Mouse (Mus musculus) liver, postnatal 0 days (tissue): Measurements from ENCODE around the gene Atp8a2. TPM values are rescaled to one million over a fixed set of nuclear protein-coding genes. Genes with fewer than 3 reads are reported as not detected.

Experiments used
- ATAC-seq: fragments of 200-750 bp; cut with Nextera tagmentation; 2 replicates; pipeline ENCODE4 v1.8.0; 2017; ENCODE audit warnings: mild to moderate bottlenecking, moderate library complexity
- DNase-seq: peaks from one replicate; pipeline ENCODE4 v3.0.0-alpha.2; 2016
- H3K27ac ChIP-seq: fragments of 300-500 bp; sonication (generic); 2 replicates; pipeline ENCODE4 v1.5.1; 2014; ENCODE audit warnings: antibody characterized with exemption, moderate library complexity, mild to moderate bottlenecking, low read depth
- H3K27me3 ChIP-seq: fragments of 300-500 bp; sonication (generic); 2 replicates; pipeline ENCODE4 v1.6.1; 2014; ENCODE audit warnings: low read length, control low read depth, mixed read lengths; ENCODE audit not compliant: insufficient read depth
- H3K36me3 ChIP-seq: fragments of 300-500 bp; sonication (generic); replicated peaks from 2 replicates; pipeline ENCODE4 v1.6.1; 2014; ENCODE audit warnings: mild to moderate bottlenecking, control low read depth, low read length, moderate library complexity, mixed read lengths; ENCODE audit not compliant: insufficient read depth
- H3K4me1 ChIP-seq: fragments of 300-500 bp; sonication (generic); 2 replicates; pipeline ENCODE4 v1.6.1; 2014; ENCODE audit warnings: antibody characterized with exemption, mild to moderate bottlenecking, control low read depth; ENCODE audit not compliant: insufficient read depth
- H3K4me2 ChIP-seq: fragments of 300-500 bp; sonication (generic); 2 replicates; pipeline ENCODE4 v1.6.1; 2014; ENCODE audit warnings: low read depth, mild to moderate bottlenecking, low read length, moderate library complexity, mixed read lengths
- H3K4me3 ChIP-seq: fragments of 300-500 bp; sonication (generic); 2 replicates; pipeline ENCODE4 v1.5.1; 2014; ENCODE audit warnings: low read depth, low read length
- H3K9ac ChIP-seq: fragments of 300-500 bp; sonication (generic); replicated peaks from 2 replicates; pipeline ENCODE4 v1.6.1; 2014; ENCODE audit warnings: mild to moderate bottlenecking, moderate library complexity
- H3K9me3 ChIP-seq: fragments of 300-500 bp; sonication (generic); 2 replicates; pipeline ENCODE4 v1.6.1; 2016; ENCODE audit warnings: mild to moderate bottlenecking, control low read depth, low read length, mixed read lengths
- CTCF ChIP-seq: sonication (generic); IDR thresholded peaks from 2 replicates; pipeline ENCODE4 v1.5.1; 2016; ENCODE audit warnings: antibody characterized with exemption, low read depth
- EP300 ChIP-seq: IDR thresholded peaks from 2 replicates; pipeline ENCODE4 v1.6.1; 2016; ENCODE audit warnings: antibody characterized with exemption, low read depth, mild to moderate bottlenecking
- WGBS: fragments of 180-500 bp; shearing (Covaris S2); extraction: QIAGEN DNeasy Blood & Tissue Kit; methylation state at CpG from one replicate; pipeline ENCODE4 v1.1.7; 2014; ENCODE audit not compliant: insufficient replicate concordance; 5-methylcytosine and 5-hydroxymethylcytosine counted together
- polyA plus RNA-seq: library from polyadenylated mRNA; unstranded; fragments of >200 nt; fragmentation: Nextera tagmentation; extraction: Ambion mirVana; gene quantifications from 2 replicates; pipeline ENCODE4 v1.2.1, GENCODE M21; 2015

The Atp8a2 gene
- 5.6 and 7.5 TPM in 2 replicates for polyA plus RNA-seq

DNA sequence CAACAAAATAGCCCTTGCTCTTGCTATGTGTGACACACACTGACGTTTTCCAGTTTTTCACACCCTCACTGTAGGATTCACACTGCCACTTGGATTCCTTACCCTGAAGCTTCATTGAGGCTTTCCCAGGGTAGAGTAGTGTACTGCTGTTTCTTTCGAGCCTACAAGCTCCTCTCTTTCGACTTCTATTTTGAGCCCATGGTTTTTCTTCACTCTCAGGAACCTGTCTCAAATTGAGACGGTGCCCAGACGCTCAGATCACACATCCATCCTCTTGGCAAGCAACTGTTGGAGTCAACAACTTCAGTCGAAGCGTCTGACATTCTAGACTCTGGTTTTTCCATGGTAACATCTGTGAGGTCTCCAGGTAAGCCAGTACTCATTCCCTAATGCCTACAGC is at the start of gene Atp8a2:
Gene Atp8a2, minus strand, starts transcription at position 296 of the 400 bp plus-strand sequence.
- Histone ChIP-seq H3K27me3 (no peaks in the 10 kb centered on the region), H3K4me1 (no peaks in the 10 kb centered on the region), H3K4me3 (no peak within 1 kb of the TSS), H3K4me2 (no peak within 1 kb of the TSS), H3K9me3 (no peaks in the 10 kb centered on the region), H3K27ac (no peak within 1 kb of the TSS), H3K9ac (no peak within 1 kb of the TSS), H3K36me3 (no peaks in the 10 kb centered on the region)
- WGBS = 75% methylated on average over 7 of the region's 7 CpGs
- DNase-seq (no peak), ATAC-seq (no peak)
- TF ChIP-seq EP300 (no peak), CTCF (no peak)

DNA sequence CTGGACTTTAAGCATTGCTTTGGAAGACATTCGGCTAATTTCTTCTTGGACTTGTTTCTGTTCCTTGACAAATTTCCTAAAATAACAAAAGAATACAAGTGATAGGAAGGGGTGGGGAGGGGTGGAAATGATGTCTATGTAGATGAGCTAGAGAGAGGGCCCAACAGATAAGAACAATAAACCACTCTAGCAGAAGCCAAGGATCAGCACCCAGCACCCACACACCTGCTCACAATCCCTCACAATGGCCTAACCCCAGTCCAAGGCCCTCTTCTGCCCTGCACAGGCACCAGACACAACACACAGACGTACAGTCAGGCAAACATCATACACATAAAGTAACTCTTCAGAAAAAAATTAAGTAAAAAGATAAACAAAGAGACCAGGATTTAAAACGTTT is 41.6 kb upstream of the Atp8a2 start:
- ATAC-seq (no peak), DNase-seq (no peak)
- Histone ChIP-seq H3K4me3 (no peak overlapping the region), H3K27me3 (no peaks in the 10 kb centered on the region), H3K9ac (no peak overlapping the region), H3K36me3 (peaks cover 60% of the 10 kb centered on the region), H3K9me3 (no peaks in the 10 kb centered on the region), H3K4me1 (no peaks in the 10 kb centered on the region), H3K4me2 (no peak overlapping the region), H3K27ac (no peak overlapping the region)
- WGBS = 75% methylated on average over 3 of the region's 3 CpGs
- no peak for TF ChIP-seq EP300
- no peak for TF ChIP-seq CTCF

DNA sequence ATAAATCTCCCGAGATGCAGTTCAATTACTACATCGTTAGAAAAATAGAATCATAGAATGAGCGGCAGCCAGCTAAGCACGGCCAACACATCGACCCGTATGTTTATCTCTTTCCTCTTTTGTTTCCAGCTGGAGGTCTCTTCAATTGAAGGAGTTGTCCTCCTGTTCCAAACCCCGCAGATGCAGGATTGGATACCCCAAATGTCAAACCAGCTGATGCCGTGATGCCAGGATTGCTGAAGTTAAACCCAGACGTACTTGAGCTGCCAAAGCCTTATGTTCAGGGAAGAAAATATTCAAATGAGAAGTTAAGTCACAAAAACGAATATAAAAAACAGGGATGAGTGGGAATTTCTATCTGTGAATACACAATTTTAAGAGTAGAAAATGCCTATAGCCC is 22.9 kb upstream of the Atp8a2 start:
- no peak overlapping the region for H3K4me2 ChIP-seq
- WGBS = 83% methylated on average over 10 of the region's 10 CpGs
- TF ChIP-seq CTCF (no peak), EP300 (no peak)
- H3K36me3 ChIP-seq = peaks cover 22% of the 10 kb centered on the region
- no peak overlapping the region for H3K27ac ChIP-seq
- no peaks in the 10 kb centered on the region for H3K4me1 ChIP-seq
- no peaks in the 10 kb centered on the region for H3K27me3 ChIP-seq
- ATAC-seq (no peak), DNase-seq (no peak)
- H3K9ac ChIP-seq = no peak overlapping the region
- H3K4me3 ChIP-seq = no peak overlapping the region
- no peaks in the 10 kb centered on the region for H3K9me3 ChIP-seq

DNA sequence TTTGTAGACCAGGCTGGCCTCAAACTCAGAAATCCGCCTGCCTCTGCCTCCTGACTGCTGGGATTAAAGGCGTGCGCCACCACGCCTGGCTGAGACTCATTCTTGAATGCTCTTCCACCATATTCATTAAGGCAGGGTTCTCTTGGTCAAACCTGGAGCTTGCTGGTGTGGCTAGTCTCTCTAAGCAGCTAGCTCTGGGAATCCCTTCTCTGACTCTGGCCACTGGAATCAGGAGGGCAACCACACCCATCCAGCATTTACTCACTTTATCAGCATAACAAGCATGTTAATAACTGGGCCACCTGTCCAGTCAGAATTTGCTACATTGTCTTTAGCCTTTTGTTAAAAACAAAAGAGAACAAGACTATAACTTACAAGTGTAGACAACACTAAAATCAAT is 20.6 kb upstream of the Atp8a2 start:
- DNase-seq (no peak), ATAC-seq (no peak)
- 84% methylated on average over 4 of the region's 4 CpGs for WGBS
- Histone ChIP-seq H3K4me1 (no peaks in the 10 kb centered on the region), H3K36me3 (peaks cover 17% of the 10 kb centered on the region), H3K9ac (no peak overlapping the region), H3K9me3 (no peaks in the 10 kb centered on the region), H3K4me3 (no peak overlapping the region), H3K27ac (no peak overlapping the region), H3K4me2 (no peak overlapping the region), H3K27me3 (no peaks in the 10 kb centered on the region)
- no peak for TF ChIP-seq CTCF
- no peak for TF ChIP-seq EP300

DNA sequence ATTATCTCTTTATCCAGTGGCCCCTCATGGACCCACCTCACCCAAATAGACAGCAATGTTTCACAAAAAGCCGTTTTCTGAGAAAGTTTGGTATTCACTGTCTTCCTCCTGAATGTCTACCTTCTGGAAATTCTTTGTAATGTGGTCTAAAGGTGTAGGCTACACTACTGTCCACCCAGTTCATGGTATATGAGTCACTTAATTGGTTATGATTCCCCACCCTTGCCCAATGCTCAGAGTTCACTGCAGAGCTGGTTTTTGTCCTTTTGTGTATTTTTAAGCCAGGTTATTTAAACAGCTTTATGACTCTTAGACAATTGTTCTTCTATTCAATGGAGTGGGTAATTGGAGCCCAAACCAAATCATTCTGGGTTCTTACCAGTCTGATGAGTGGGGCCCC is 19.1 kb upstream of the Atp8a2 start:
- H3K4me1 ChIP-seq = no peaks in the 10 kb centered on the region
- no peak overlapping the region for H3K27ac ChIP-seq
- H3K36me3 ChIP-seq = peaks cover 12% of the 10 kb centered on the region
- 90% methylated on average over 1 of the region's 1 CpGs for WGBS
- TF ChIP-seq CTCF (no peak), EP300 (no peak)
- DNase-seq (no peak), ATAC-seq (no peak)
- H3K4me3 ChIP-seq = no peak overlapping the region
- H3K9ac ChIP-seq = no peak overlapping the region
- no peaks in the 10 kb centered on the region for H3K9me3 ChIP-seq
- H3K4me2 ChIP-seq = no peak overlapping the region
- no peaks in the 10 kb centered on the region for H3K27me3 ChIP-seq

DNA sequence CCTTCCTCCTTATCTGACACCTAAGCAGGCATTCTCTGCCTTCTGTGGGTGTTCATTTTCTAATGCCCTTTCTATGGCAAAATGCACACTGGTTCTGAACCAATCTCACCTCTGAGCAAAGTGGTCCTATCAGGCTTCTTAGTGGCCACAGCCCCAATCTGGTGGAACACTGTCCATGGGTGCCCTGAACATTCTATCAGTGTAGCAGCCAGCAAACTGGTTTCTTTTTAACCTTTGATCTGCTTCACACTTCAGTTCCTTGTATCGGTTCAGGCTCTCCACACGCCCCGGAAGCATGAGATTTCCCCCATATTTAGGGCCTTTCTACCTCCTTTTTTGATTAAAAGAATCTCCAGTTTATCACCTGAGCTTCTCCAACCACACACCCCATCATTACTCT is 18.0 kb upstream of the Atp8a2 start:
- H3K4me2 ChIP-seq = no peak overlapping the region
- no peak overlapping the region for H3K27ac ChIP-seq
- no peak for DNase-seq
- TF ChIP-seq CTCF (no peak), EP300 (no peak)
- no peak overlapping the region for H3K9ac ChIP-seq
- no peak for ATAC-seq
- H3K4me1 ChIP-seq = no peaks in the 10 kb centered on the region
- no peak overlapping the region for H3K4me3 ChIP-seq
- no peaks in the 10 kb centered on the region for H3K9me3 ChIP-seq
- WGBS = 82% methylated on average over 3 of the region's 3 CpGs
- H3K36me3 ChIP-seq = peaks cover 6% of the 10 kb centered on the region
- no peaks in the 10 kb centered on the region for H3K27me3 ChIP-seq

DNA sequence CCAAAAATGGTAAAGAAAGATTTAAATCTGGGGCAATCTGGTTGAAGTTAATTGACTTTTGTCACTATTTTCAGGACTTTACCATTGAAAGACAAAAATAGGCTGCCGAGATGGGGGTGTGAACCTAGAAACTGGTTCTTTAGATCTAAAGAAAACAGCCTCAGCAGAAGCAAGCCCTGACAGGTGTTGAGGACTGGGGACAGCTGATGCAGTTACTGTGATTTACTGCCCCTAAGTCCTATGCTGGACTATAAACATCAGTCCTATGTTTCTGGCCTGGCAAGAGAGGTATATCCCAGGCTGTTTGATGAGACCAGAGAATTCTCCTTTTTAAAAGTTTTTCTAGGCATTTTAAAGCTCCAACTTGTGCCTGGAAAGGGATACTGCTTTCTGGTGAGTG is 17.1 kb upstream of the Atp8a2 start:
- H3K4me1 ChIP-seq = no peaks in the 10 kb centered on the region
- DNase-seq (no peak), ATAC-seq (no peak)
- H3K4me2 ChIP-seq = no peak overlapping the region
- no peak for TF ChIP-seq CTCF
- no peak for TF ChIP-seq EP300
- no peaks in the 10 kb centered on the region for H3K27me3 ChIP-seq
- no peaks in the 10 kb centered on the region; the same call in 1 of the 2 replicates for H3K36me3 ChIP-seq
- WGBS = 64% methylated on average over 1 of the region's 1 CpGs
- no peaks in the 10 kb centered on the region for H3K9me3 ChIP-seq
- no peak overlapping the region for H3K4me3 ChIP-seq
- H3K27ac ChIP-seq = no peak overlapping the region
- H3K9ac ChIP-seq = no peak overlapping the region
